Mouse (Mus musculus): Measurements from ENCODE around the gene Bivm. TPM values are rescaled to one million over a fixed set of nuclear protein-coding genes. Genes with fewer than 3 reads are reported as not detected.

Bivm gene
- polyA plus RNA-seq (2017; shearing (Covaris generic)) = 15.0 TPM

DNA sequence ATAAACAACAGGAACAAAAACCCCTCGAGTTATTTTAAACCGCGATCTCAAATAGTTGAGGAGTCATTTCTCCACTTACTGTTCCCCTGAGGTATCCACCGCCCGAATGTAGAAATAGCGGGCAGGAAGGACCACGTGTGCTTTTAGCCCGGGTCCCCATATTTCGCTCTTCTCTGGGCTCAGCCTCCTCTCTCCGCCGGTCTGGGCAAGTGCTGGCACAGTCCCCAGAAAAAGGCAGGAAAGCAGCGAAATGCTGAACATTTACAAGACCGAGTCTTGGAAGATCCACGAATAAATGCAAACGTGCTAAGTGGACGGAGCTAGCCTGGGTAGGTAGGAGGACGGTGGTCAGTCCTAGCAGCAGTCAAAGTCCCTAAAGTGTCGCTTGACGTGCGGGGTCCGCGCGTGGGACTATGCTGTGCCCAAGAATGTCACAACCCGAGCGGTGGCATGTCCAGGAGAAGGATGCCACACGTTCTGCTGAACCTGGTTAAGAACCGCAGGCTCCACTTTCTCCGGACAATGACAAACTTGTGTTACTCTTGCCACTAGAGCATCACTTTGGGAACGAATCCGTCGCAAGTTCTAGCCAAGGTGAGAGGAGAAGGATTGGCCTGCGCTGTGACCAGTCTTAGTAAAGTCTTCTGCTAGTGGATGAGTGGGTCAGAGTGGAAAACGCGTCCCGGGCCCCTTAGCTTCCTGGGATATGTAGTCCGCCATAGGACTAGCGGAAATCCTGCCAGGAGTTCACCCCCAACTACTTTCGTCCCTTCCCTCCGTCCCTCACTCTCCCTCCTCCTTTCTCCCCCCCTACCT, at the start of gene Bivm, which contains the start of gene Kdelc1:
Gene Bivm (plus strand): TSS at position 719 of the 816 bp plus-strand sequence.
Gene Kdelc1 (minus strand): TSS at position 570 of the 816 bp plus-strand sequence.

GRCm38 (mm10) chr1:44102259-44102717, 16.5 kb upstream of the Bivm start, which contains the start of gene Tex30:
TSS of gene Tex30 (minus strand) at chr1:44102441.

GRCm38 (mm10) chr1:44147563-44148381, 29.0 kb downstream of the Bivm start, which contains the start of gene Ercc5:
TSS of gene Ercc5 (plus strand) at chr1:44147744.

Other genes starting within 250 kb of the Bivm start
- gene Tpp2, start 185.3 kb upstream of the Bivm start, polyA plus RNA-seq (2017; shearing (Covaris generic)) = 192 TPM
- 1.2 TPM for gene Mettl21c, start 98.9 kb upstream of the Bivm start, polyA plus RNA-seq (2017; shearing (Covaris generic))
- 0.15 TPM for gene Gm8251, start 57.0 kb upstream of the Bivm start, polyA plus RNA-seq (2017; shearing (Covaris generic))
- 56.3 TPM for gene Tex30, start 16.5 kb upstream of the Bivm start, polyA plus RNA-seq (2017; shearing (Covaris generic))
- 17.4 TPM for gene Kdelc1, start 149 bp upstream of the Bivm start, polyA plus RNA-seq (2017; shearing (Covaris generic))
- gene Ercc5, start 28.8 kb downstream of the Bivm start, polyA plus RNA-seq (2017; shearing (Covaris generic)) = 29.5 TPM
- gene Mettl21e, start 100.0 kb downstream of the Bivm start, polyA plus RNA-seq (2017; shearing (Covaris generic)) = not detected

Measured in CD4-positive, CD25-positive, alpha-beta regulatory T cell, adult 9 weeks (primary cell).